Mouse (Mus musculus) spleen, embryonic (tissue): Measurements from ENCODE around the gene Aip.

Source experiments
- CTCF ChIA-PET: fragments of 350-600 bp; sonication (Branson Sonifier 250); formaldehyde crosslinking; loops from one replicate; lab custom pipeline; 2022; lab: Charles Lee

Gene Aip

GRCm38 (mm10) chr19:4152445-4153231 lies 27.0 kb upstream of the Aip start:
- CTCF ChIA-PET, result no interaction called here

- CTCF ChIA-PET, result no interaction called here
Measured at GRCm38 (mm10) chr19:4151898-4152297, 26.2 kb upstream of the Aip start.

- CTCF ChIA-PET, result no interaction called here
Measured at GRCm38 (mm10) chr19:4151488-4151860, 25.8 kb upstream of the Aip start.

GRCm38 (mm10) chr19:4150567-4151487 lies 25.2 kb upstream of the Aip start:
- CTCF ChIA-PET, result no interaction called here

GRCm38 (mm10) chr19:4149764-4150461 lies 24.3 kb upstream of the Aip start:
- CTCF ChIA-PET, result no interaction called here

- CTCF ChIA-PET, result no interaction called here
Measured at GRCm38 (mm10) chr19:4149283-4149682, 23.6 kb upstream of the Aip start.

- CTCF ChIA-PET, result no interaction called here
Measured at GRCm38 (mm10) chr19:4148819-4149218, 23.2 kb upstream of the Aip start.

GRCm38 (mm10) chr19:4148491-4148806 lies 22.8 kb upstream of the Aip start, which contains the start of gene Coro1b:
TSS of gene Coro1b (plus strand) at chr19:4148619.
- CTCF ChIA-PET, result no interaction called here

- CTCF ChIA-PET, result interaction anchor here (0.7 kb wide), 1 partner anchor 14 kb away, joined by 3 read pairs; no protein-coding TSS in a partner anchor
Measured at GRCm38 (mm10) chr19:4147782-4148490, 22.3 kb upstream of the Aip start.

GRCm38 (mm10) chr19:4147022-4147405 lies 21.4 kb upstream of the Aip start:
- CTCF ChIA-PET, result interaction anchor here (0.7 kb wide), 1 partner anchor 13 kb away, joined by 3 read pairs; no protein-coding TSS in a partner anchor

- CTCF ChIA-PET, result no interaction called here
Measured at GRCm38 (mm10) chr19:4146366-4147021, 20.8 kb upstream of the Aip start.

GRCm38 (mm10) chr19:4145936-4146335 lies 20.3 kb upstream of the Aip start:
- CTCF ChIA-PET, result no interaction called here

GRCm38 (mm10) chr19:4144550-4145498 lies 19.2 kb upstream of the Aip start:
- CTCF ChIA-PET, result interaction anchor here (0.5 kb wide), 1 partner anchor 163 kb away, joined by 4 read pairs; no protein-coding TSS in a partner anchor

- CTCF ChIA-PET, result no interaction called here
Measured at GRCm38 (mm10) chr19:4143759-4144268, 18.2 kb upstream of the Aip start, which contains the start of gene Cabp4. TSS of gene Cabp4 (minus strand) at chr19:4144033.

GRCm38 (mm10) chr19:4142416-4143173 lies 16.9 kb upstream of the Aip start:
- CTCF ChIA-PET, result interaction anchor here (0.6 to 0.7 kb wide), 2 partner anchors 13 to 59 kb away, joined by 6 to 7 read pairs; partner anchors contain the start of gene Rad9a

GRCm38 (mm10) chr19:4140147-4140546 lies 14.5 kb upstream of the Aip start:
- CTCF ChIA-PET, result interaction anchor here (1.2 kb wide), 1 partner anchor 17 kb away, joined by 3 read pairs; no protein-coding TSS in a partner anchor

GRCm38 (mm10) chr19:4139446-4139845 lies 13.8 kb upstream of the Aip start, which contains the start of gene Gpr152:
TSS of gene Gpr152 (plus strand) at chr19:4139787.
- CTCF ChIA-PET, result interaction anchor here (1.2 kb wide), 1 partner anchor 17 kb away, joined by 3 read pairs; no protein-coding TSS in a partner anchor

- CTCF ChIA-PET, result interaction anchor here (0.6 to 1.1 kb wide), 4 partner anchors 13 to 51 kb away, joined by 3 to 6 read pairs (median 3); no protein-coding TSS in a partner anchor
Measured at GRCm38 (mm10) chr19:4137913-4138312, 12.3 kb upstream of the Aip start.
